Mouse (Mus musculus) G1E-ER4 (cell line): ENCODE results near the gene Zfp759. TPM values are rescaled to one million over a fixed set of nuclear protein-coding genes. Genes with fewer than 3 reads are reported as not detected.
"Not testable (repeated sequence)": the region's sequence is repeated elsewhere in the genome, so short reads cannot be mapped to it uniquely, and the experiment has no call there.

ENCODE experiments used
- GATA1 ChIP-seq: IDR thresholded peaks from one replicate; pipeline ENCODE4 v1.8.0; 2012; ENCODE audit warnings: low read length, inconsistent platforms
- polyA plus RNA-seq: library from polyadenylated mRNA; stranded (reverse); fragments of >175 nt; gene quantifications from 2 replicates; pipeline ENCODE4 v1.2.3, GENCODE M21; 2012

The Zfp759 gene
- polyA plus RNA-seq, result 0.23 and 0.27 TPM in 2 replicates

DNA sequence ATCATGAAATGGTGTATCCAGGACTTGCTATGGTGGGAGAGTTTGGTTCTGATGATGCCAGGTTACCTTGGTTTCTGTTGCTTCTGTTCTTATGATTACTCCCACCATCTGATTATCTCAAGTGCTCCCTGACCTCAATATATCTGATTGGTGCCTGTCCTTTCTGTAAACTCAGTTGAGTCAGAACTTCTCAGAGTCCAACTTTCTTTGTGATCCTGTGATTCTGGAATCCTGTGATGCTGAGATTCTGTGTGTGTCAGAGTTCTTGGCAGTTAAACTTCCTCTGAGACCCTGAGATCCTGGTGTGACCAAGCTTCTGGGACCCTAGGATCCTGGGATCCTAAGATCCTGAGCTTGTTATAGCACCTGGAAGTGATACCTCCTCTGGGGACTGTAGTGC lies at the start of gene Zfp759:
Gene Zfp759, plus strand, starts transcription at position 301 of the 400 bp plus-strand sequence.
- not testable (repeated sequence) for TF ChIP-seq GATA1

DNA sequence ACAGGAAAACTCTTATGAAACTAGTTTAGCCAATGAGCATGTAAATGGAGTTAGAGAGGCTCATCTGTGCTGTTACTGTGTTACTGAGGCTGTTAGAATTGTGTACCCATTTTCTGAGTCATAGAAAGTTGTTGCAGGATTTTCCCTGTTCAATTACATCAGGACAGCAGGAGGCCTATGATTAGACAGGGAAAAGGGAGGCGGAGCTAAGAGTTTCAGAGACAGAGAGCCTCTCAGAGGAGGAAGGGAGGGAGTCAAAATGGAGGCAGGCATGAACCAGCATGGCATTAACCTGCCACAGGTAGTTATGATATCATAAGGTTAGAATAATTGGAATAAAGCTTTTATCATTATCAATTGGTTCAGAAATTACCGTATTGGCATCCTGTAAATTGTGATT lies 48.7 kb upstream of the Zfp759 start:
- no peak for TF ChIP-seq GATA1

DNA sequence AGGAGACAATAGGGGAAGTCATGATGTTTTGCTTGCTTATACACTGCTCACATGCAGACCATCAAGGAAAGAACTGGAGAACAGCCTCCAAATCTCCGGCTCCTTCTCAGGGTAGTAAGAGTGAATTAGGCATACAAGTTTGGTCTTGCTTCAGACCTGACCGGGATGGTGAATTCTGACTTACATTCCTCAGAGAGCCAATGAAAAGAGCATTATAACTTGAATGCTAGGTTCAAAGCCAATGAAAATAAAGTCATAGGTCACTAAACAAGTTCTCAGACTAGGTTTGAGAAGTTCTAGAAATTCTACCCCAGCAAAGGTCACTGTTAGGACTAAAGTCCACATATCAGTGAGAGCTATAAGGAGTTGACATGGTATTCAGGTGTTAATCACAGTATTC lies 44.2 kb upstream of the Zfp759 start:
- TF ChIP-seq GATA1, result no peak

DNA sequence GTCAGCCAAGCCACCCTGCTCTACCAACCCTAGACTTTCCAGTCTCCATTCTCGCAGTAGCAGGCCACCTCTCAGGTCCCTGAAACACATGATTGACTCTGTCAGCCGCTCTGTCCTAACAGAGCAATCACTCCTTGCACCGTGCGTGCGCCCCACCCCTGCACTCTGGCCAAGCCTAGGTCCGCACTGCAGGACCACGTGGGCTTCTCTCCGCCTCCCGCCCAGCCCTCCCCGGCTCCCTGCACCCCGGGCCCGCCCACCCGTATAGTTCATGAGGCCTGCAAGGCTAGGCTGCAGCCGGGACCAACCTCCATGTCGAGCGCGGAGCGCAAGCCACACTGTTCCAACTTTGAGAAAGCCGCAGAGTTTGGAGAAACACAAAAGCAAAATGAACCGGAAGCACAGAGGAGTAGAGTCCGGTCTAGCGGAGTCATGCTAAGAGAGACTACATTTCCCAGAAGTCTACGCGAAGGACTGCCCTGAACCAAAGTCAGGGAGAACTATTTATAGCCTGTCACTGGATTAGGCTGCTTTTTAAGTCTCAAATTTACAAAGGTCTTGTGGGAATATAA lies 40.2 kb upstream of the Zfp759 start:
- TF ChIP-seq GATA1, result no peak

DNA sequence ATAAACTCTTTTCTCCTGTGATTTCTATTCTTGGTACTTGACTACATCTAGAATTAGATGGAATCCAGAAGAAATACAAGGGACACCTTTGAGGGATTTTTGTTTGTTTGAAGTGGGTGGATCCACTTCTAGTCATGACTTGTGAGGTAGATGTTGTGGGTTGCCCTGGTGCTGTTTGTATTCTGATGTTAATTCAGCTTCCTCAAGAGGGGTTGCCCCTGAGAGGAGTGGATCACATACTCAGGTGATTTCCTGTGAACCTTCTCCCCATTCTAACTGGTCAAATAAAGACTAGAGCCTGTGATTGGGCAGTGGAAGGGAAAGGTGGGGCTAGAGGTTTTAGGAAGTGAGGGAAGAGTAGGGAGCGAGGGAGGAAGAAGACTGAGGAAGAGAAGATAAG lies 39.5 kb upstream of the Zfp759 start:
- no peak for TF ChIP-seq GATA1

DNA sequence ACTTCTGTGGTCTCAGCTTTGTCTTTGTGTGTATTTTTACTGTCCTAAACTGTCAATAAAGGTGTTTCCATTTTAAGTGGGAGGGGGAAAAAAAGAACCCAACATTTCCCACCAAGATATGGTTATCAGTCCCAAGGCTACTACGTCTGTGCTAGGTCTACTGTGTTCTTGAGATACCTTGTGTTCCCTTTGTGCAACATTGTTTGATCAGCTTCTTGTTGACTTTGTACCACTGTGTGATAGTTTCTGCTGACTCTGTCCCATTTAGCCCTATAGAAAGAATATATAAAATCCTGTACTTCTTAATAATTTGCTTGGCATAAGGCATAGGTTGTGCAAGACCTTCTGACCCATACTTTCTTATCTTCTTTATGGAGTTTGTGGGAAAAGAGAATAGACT lies 31.3 kb upstream of the Zfp759 start:
- no peak for TF ChIP-seq GATA1

DNA sequence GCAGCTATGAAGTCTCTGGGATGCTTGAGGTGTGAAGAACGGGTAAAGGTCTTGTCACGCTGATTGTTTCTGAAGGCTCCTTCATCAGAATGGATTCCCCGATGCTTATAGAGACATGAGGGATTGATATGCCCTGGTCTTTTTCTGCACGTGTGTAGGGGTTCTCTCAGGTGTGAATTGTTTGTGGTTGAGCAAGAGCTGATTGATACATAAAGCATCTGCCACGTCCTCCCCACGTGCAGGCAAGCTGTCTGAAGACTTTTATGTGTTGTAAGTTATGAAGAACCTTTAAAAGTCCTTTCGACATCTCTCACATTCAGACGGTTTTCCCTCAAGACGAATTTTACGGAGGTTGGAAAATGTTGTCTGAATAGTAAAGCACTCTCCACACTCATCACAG lies 23.6 kb upstream of the Zfp759 start, which contains the start of gene Zfp708:
Gene Zfp708, minus strand, starts transcription at position 101 of the 400 bp plus-strand sequence.
- no peak for TF ChIP-seq GATA1

DNA sequence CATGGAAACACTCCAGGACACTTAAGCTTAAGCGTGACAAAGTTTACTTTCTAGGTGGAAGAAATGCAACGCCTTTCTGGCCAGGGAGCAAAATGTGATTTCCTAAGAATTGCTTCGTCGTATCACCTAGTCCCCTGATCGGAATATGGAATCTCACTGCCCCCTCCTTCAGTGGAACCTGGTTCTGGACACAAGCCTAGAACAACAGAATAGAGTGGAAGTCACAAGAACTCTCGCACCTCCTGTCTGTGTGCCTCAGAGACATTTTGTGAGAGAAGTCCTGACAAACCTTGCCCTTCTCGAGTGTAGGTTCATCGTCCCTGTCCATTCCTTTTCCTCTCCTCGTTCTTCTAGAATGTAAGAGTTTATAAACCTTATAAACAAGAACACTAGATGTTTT lies 13.8 kb upstream of the Zfp759 start:
- no peak for TF ChIP-seq GATA1

DNA sequence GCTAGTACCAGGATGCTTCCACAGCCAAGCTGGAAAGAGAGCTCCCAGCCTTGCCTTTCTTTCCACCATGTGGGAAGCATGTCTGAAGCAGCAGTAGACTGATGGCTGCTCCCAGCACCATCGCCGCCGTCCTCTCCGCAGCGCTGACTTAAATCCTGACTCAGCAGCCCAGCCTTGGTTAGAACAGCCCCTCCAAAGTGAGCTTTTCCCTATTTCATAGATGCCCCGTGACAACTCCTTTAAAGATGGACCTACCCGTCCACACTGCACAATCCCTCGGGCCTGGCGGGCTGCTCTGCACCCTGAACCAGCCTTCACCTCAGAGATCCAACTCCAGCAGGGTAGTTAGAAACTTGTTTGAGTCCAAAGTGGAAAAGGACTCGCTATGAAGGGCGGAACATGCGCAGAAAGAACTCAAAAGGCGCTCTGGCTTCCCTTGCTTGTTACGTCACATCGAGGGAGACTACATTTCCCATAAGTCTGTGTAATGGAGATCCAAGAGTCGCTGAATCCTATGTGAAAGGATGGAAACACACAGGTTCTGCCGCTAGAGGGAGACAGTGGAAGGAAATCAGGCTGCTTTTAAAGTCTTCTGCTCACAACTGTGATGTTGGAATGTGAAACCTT lies 13.2 kb upstream of the Zfp759 start, which contains the start of gene Gm28557:
Gene Gm28557, minus strand, starts transcription at position 411 of the 627 bp plus-strand sequence.
- no peak for TF ChIP-seq GATA1

DNA sequence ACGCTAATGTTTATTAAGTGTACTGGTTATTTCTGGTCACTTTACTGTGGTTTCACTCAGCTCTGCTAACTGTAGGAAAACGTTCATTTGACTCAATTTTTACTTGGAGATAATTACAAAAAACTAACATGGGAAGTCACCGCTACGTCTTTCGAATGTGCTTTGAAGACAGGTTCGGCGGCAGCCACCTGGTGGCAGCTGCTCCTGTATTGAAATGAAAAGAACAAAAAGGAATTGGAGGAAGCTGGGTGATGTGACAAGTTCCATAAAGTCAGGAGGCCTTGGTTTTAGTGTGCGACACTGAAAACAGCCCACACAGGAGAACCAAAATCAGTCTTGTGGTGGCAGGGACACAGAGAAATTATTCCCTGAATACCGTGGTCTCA lies 12.6 kb upstream of the Zfp759 start:
- TF ChIP-seq GATA1, result no peak

DNA sequence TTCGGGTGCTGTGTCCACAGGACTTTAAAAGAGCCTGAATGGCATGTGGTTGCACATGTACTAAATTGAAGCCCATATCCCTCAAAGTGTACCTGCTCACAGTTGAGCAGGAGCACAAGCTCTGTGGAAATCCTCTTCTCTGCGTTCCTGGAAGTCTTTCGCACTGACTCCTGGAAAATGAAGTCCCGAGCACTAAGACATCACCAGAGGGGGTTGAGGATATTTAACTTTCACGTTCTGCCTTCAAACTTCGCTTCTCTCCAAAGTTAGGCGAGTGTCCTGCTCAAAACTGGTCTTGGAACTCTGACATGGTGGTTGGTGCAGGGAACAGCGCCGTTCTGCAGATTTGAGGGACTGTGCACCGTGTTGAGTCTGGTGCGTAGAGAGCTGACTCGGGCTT lies 9.4 kb upstream of the Zfp759 start:
- no peak for TF ChIP-seq GATA1

DNA sequence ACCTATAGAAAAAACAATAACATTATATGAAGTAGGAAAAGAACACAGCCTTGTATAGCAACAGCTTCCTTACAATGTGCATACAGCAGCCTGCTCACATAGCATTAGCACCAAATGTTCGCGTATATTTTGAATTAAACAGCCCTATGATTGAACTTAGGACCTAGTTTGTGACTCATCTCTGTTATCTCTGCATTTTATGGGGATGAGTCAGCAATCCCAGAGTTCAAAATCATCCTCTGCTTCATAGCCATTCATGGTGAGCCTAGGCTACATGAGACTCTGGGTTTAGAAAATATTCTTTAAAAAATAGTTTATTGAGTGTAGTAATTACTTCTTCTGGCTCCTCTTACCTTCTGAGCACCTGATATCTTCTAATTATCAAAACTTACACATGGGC lies 8.2 kb upstream of the Zfp759 start:
- TF ChIP-seq GATA1, result no peak

DNA sequence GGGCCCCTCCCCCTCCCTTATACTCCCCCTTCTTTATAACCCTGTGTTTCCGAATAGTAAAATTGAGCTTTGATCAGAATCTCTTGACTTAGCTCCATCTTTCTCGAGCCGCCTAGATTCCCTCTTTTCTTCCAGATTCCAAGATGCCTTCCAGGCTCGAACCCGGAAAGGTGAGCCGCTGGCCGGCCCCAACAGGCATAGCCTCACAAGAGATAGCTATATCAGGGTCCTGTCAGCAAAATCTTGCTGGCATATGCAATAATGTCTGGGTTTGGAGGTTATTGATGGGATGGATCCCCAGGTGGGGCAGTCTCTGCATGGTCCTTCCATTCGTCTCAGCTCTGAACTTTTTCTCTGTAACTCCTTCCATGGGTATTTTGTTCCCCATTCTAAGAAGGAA lies 5.3 kb upstream of the Zfp759 start, which contains the start of gene Rslcan18:
Gene Rslcan18, minus strand, starts transcription at position 101 of the 400 bp plus-strand sequence.
- not testable (repeated sequence) for TF ChIP-seq GATA1

DNA sequence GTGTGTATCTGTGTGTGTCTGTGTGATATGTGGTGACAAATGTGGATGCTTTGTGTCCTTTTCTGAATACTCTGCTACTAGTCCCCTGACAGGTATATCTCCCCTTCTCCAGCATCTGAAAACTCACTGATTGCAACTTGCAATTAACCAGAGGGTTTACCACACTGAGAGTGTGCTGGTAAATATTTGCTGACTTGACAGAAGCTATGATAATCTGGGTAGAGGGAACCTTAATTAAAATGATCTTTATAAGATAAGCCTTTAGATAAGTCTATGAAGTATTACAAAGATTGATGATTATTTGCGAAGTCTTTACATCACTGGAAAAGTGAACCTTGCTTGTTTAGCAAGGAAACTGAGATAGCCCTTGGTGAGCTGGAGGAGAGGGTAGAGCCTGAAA lies 3.0 kb downstream of the Zfp759 start:
- no peak for TF ChIP-seq GATA1

DNA sequence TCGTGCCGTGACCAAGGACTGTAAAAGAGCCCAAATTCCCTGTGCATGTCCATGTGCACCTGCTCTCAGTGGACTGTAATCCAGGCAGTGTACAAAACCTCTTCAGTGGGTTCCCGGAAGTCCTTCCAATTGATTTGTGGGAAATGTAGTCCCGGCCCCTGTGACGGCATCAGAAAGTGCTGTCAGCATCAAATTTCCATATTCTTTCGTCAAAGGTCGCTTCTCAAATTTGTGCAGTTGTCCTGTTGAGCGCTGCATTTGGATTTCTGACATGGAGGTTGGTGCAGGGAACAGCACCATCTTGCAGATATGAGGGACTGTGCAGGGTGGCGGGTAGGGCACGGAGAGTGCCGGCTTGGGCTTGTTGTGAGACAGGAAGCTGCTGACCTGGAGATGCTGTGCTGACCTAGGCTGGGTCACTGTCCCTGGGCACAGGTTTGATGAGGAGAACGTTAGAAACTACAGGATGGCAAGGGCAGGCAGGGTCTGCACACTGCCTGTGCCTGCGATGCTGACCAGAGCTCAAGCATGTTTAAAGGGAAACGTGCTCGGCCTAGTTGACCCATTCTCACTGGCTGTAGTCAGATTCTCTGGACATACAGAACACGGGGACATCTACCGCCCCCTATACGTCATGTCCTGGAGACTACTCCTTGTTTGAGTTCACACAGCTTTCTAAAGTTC lies 6.7 kb downstream of the Zfp759 start:
- TF ChIP-seq GATA1, result no peak

DNA sequence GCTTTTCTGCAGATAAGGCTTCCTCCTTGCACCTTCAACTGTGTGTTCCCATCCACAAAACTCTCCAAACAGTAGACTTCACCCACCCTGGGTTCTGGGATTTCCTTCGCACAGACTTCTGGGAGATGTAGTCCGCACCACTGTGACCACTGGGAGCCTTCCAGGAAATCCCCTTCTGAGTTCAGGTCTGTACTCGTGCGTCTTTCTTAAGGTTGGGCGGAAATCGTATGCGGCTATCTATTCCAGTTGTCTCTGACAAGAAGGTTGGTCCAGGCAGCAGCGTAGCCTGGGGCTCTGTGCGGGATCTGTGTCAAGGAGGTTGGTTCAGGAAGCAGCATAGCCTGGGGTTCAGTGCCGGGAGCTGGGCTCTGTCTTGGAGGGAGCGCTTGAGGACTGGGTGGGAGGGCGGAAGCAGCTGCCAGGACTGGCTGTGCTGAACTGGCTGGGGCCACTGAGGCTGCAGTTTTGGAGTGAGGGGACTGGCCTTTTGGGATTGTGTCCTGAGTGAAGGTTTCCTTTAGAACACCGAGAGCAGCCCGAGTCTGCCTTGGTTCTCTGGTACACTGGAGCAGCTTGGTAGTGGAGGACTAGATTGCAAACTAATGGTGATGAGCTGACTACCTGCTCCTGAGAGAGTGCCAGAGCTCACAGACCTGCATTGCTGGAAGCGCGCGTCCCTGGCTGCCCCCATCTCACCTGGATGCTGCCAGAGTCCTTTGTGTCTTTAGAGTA lies 51.7 kb downstream of the Zfp759 start, which contains the start of gene Rsl1:
Gene Rsl1, plus strand, starts transcription at position 192 of the 732 bp plus-strand sequence.
- TF ChIP-seq GATA1, result not testable (repeated sequence)
